Mouse (Mus musculus) hindbrain, embryonic 10.5 days (tissue): ENCODE measurements around the gene Slfn4. TPM values are rescaled to one million over a fixed set of nuclear protein-coding genes. Genes with fewer than 3 reads are reported as not detected.
"Not testable (repeated sequence)": the region's sequence is repeated elsewhere in the genome, so short reads cannot be mapped to it uniquely, and the experiment has no call there.

ENCODE experiments used
- DNase-seq: peaks from one replicate; pipeline ENCODE4 v3.0.0-alpha.2; 2017; ENCODE audit warnings: low spot score
- H3K27ac ChIP-seq: fragments of 300-500 bp; sonication (generic); 2 replicates; pipeline ENCODE4 v1.5.1; 2016; ENCODE audit warnings: mild to moderate bottlenecking, moderate library complexity
- H3K27me3 ChIP-seq: fragments of 300-500 bp; sonication (generic); 2 replicates; pipeline ENCODE4 v1.6.1; 2016; ENCODE audit warnings: mild to moderate bottlenecking; ENCODE audit not compliant: poor library complexity, insufficient read depth, severe bottlenecking
- H3K36me3 ChIP-seq: fragments of 300-500 bp; sonication (generic); 2 replicates; pipeline ENCODE4 v1.6.1; 2016; ENCODE audit warnings: mild to moderate bottlenecking, moderate library complexity
- H3K4me1 ChIP-seq: fragments of 300-500 bp; sonication (generic); replicated peaks from 2 replicates; pipeline ENCODE4 v1.6.1; 2016; ENCODE audit warnings: mild to moderate bottlenecking
- H3K4me3 ChIP-seq: fragments of 300-500 bp; sonication (generic); 2 replicates; pipeline ENCODE4 v1.5.1; 2016; ENCODE audit warnings: mild to moderate bottlenecking, moderate library complexity
- H3K9me3 ChIP-seq: fragments of 300-500 bp; sonication (generic); 2 replicates; pipeline ENCODE4 v1.6.1; 2016; ENCODE audit warnings: mild to moderate bottlenecking, moderate library complexity
- WGBS: fragments of 180-500 bp; shearing (Covaris S2); methylation state at CpG from one replicate; pipeline ENCODE4 v1.1.7; 2016; 5-methylcytosine and 5-hydroxymethylcytosine counted together
- polyA plus RNA-seq: library from polyadenylated mRNA; unstranded; fragments of >200 nt; fragmentation: Nextera tagmentation; extraction: Ambion mirVana; gene quantifications from 2 replicates; pipeline ENCODE4 v1.2.1, GENCODE M21; 2016

The Slfn4 gene
- not detected in 2 replicates for polyA plus RNA-seq

DNA sequence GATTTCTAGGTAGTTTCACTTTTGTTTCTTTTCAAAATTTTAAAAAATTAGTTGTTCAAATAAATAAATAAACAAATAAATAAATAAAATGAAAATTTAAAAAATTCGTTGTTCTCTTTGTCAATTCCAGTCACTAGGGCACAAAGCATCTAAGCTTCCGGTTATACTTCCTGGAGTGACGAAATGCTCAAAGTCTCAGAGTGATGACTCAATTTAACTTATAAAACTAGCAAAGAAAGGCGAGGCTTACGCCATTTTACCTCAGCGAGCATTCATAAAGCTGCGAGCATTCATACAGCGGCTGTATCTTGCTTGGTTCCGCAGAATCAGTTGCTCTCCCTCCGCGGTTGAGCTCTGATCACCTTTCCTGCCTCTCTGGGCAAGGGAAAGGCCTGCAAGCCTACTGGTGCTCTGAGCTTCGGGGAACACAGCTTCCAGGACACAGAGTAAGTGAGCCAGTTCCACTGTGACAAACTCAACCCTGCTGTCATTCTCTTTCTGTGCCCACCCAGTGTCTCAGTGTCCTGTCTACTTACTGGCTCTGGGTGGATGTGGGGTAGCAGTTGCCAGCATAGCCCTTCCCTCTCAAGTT, at the start of gene Slfn4:
TSS of gene Slfn4 (plus strand) at position 239 of the 592 bp plus-strand sequence.
- H3K4me1 ChIP-seq = peaks cover 5% of the 10 kb centered on the region; the same call in 1 of the 2 replicates
- 89% methylated on average over 12 of the region's 12 CpGs for WGBS
- H3K4me3 ChIP-seq = no peak within 1 kb of the TSS
- H3K27ac ChIP-seq = no peak within 1 kb of the TSS
- H3K36me3 ChIP-seq = no peaks in the 10 kb centered on the region
- H3K27me3 ChIP-seq = no peaks in the 10 kb centered on the region
- no peaks in the 10 kb centered on the region for H3K9me3 ChIP-seq
- no peak for DNase-seq

- DNase-seq, H3K4me1 ChIP-seq, H3K9me3 ChIP-seq, H3K36me3 ChIP-seq, H3K27me3 ChIP-seq, H3K4me3 ChIP-seq, H3K27ac ChIP-seq: not testable (repeated sequence)
- WGBS = 94% methylated on average over 1 of the region's 1 CpGs
Measured at GRCm38 (mm10) chr11:83125633-83126032, 49.4 kb upstream of the Slfn4 start.

DNA sequence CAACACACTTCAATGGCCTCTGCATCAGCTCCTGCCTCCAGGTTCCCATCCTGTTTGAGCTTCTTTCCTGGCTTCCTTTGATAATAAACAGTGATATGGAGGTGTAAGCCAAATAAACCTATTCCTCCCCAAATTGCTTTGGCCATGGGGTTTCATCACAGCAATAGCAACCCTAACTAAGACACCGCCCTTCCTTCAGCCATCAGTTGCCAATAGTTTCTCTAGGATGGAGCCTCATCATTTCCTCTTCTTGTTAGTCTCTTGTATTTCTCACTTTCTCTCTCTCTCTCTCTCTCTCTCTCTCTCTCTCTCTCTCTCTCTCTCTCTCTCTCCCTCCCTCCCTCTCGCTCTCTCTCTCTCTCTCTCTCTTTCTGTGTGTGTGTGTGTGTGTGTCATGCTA, 37.7 kb upstream of the Slfn4 start:
- H3K36me3 ChIP-seq, H3K9me3 ChIP-seq, H3K27ac ChIP-seq, H3K4me1 ChIP-seq, DNase-seq, H3K27me3 ChIP-seq, H3K4me3 ChIP-seq: not testable (repeated sequence)
- WGBS = no CpG with 5 or more reads among the region's 2 CpGs

DNA sequence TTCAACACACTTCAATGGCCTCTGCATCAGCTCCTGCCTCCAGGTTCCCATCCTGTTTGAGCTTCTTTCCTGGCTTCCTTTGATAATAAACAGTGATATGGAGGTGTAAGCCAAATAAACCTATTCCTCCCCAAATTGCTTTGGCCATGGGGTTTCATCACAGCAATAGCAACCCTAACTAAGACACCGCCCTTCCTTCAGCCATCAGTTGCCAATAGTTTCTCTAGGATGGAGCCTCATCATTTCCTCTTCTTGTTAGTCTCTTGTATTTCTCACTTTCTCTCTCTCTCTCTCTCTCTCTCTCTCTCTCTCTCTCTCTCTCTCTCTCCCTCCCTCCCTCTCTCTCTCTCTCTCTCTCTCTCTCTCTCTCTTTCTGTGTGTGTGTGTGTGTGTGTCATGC, 26.0 kb upstream of the Slfn4 start:
- H3K27me3 ChIP-seq, H3K27ac ChIP-seq, DNase-seq, H3K9me3 ChIP-seq, H3K36me3 ChIP-seq, H3K4me1 ChIP-seq, H3K4me3 ChIP-seq: not testable (repeated sequence)
- WGBS = no CpG with 5 or more reads among the region's 1 CpGs

- no peak for DNase-seq
- no peaks in the 10 kb centered on the region for H3K36me3 ChIP-seq
- H3K4me3 ChIP-seq = no peak within 1 kb of the TSS
- 76% methylated on average over 12 of the region's 12 CpGs for WGBS
- no peaks in the 10 kb centered on the region for H3K9me3 ChIP-seq
- H3K27ac ChIP-seq = no peak within 1 kb of the TSS
- no peaks in the 10 kb centered on the region for H3K27me3 ChIP-seq
- no peaks in the 10 kb centered on the region for H3K4me1 ChIP-seq
Measured at GRCm38 (mm10) chr11:83191134-83191893, 16.3 kb downstream of the Slfn4 start, which contains the start of gene Slfn3. Gene Slfn3, plus strand, starts transcription at chr11:83191330.

GRCm38 (mm10) chr11:83192001-83192400, 17.0 kb downstream of the Slfn4 start:
- Histone ChIP-seq H3K36me3 (no peaks in the 10 kb centered on the region), H3K27ac (no peak overlapping the region), H3K27me3 (no peaks in the 10 kb centered on the region), H3K4me1 (no peaks in the 10 kb centered on the region), H3K4me3 (no peak overlapping the region), H3K9me3 (no peaks in the 10 kb centered on the region)
- DNase-seq = no peak
- 67% methylated on average over 3 of the region's 3 CpGs for WGBS

GRCm38 (mm10) chr11:83205002-83205401, 30.0 kb downstream of the Slfn4 start:
- Histone ChIP-seq H3K27ac (no peak overlapping the region), H3K9me3 (no peaks in the 10 kb centered on the region), H3K27me3 (no peaks in the 10 kb centered on the region), H3K4me1 (no peaks in the 10 kb centered on the region), H3K4me3 (no peak overlapping the region), H3K36me3 (no peaks in the 10 kb centered on the region)
- DNase-seq = no peak

DNA sequence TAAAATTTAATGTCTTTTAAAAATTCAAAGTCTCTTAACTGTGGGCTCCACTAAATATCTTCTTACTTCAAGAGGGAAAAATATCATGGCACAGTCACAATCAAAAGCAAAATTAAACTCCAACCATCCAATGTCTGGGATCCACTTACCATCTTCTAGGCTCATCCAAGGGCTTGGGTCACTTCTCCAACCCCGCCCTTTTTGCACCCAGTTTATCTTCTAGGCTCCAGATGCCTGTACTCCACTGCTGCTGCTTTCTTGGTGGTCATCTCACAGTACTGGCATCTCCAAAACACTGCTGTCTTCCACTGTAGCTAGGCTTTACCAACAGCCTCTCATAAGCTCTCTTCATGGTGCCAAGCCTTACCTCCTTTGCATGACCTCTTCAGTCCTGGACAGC, 41.1 kb downstream of the Slfn4 start:
- H3K27me3 ChIP-seq = no peaks in the 10 kb centered on the region
- no peaks in the 10 kb centered on the region for H3K36me3 ChIP-seq
- H3K9me3 ChIP-seq = no peaks in the 10 kb centered on the region
- no peak overlapping the region for H3K4me3 ChIP-seq
- no peaks in the 10 kb centered on the region for H3K4me1 ChIP-seq
- no peak overlapping the region for H3K27ac ChIP-seq
- 71% methylated on average over 1 of the region's 1 CpGs for WGBS
- no peak for DNase-seq

DNA sequence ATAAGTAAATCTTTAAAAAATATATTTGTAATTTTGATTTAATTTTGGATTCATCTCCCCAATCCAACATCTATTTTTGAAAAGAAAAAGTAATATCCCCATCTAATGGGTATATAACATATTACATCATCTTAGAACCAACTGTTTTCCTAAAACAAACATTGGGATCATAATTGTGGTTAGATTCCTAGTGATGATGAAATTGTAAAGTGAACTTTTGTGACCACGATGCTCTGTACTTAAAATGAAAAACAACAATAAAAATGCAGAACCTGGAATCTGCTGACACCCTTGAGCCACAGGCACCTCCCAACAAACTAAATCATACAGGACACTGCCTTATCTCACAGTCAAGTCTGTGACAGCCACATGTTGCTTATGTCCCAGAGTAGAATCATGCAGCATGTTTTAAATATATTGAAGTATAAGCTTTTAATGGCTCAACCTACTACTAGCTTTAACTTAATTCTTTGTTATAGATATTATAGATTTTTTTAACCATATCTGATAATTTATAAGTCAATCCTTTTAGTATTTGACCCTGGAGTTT, 46.4 kb downstream of the Slfn4 start:
- 88% methylated on average over 1 of the region's 1 CpGs for WGBS
- H3K36me3 ChIP-seq = no peaks in the 10 kb centered on the region
- no peak for DNase-seq
- H3K4me1 ChIP-seq = no peaks in the 10 kb centered on the region
- H3K27me3 ChIP-seq = no peaks in the 10 kb centered on the region
- H3K4me3 ChIP-seq = no peak overlapping the region
- no peaks in the 10 kb centered on the region for H3K9me3 ChIP-seq
- H3K27ac ChIP-seq = no peak overlapping the region

DNA sequence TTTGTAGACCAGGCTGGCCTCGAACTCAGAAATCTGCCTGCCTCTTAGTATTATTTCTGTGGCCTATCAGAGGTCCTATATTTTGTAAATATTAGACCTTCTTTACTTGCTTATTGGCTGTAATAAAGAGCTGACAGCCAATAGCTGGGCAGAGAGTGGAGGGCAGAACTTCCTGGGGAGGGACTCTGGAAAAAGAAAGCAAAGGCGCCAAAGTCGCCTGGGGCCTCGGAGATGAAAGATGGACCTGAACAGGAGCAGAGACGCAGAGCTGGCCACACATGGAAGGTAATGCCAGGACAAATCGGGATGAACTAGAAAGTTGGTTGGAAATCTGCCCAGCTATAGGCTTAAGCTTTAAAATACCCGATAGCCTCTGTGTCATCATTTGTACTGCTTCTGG, 48.4 kb downstream of the Slfn4 start:
- H3K36me3 ChIP-seq = no peaks in the 10 kb centered on the region
- no peak for DNase-seq
- WGBS = 90% methylated on average over 7 of the region's 7 CpGs
- H3K4me3 ChIP-seq = no peak overlapping the region
- no peaks in the 10 kb centered on the region for H3K27me3 ChIP-seq
- H3K27ac ChIP-seq = no peak overlapping the region
- no peaks in the 10 kb centered on the region for H3K9me3 ChIP-seq
- H3K4me1 ChIP-seq = no peaks in the 10 kb centered on the region

GRCm38 (mm10) chr11:83223793-83224192, 48.8 kb downstream of the Slfn4 start:
- H3K36me3 ChIP-seq, H3K9me3 ChIP-seq, H3K4me3 ChIP-seq, H3K27me3 ChIP-seq, H3K27ac ChIP-seq, H3K4me1 ChIP-seq, DNase-seq: not testable (repeated sequence)
- WGBS = 82% methylated on average over 5 of the region's 5 CpGs

DNA sequence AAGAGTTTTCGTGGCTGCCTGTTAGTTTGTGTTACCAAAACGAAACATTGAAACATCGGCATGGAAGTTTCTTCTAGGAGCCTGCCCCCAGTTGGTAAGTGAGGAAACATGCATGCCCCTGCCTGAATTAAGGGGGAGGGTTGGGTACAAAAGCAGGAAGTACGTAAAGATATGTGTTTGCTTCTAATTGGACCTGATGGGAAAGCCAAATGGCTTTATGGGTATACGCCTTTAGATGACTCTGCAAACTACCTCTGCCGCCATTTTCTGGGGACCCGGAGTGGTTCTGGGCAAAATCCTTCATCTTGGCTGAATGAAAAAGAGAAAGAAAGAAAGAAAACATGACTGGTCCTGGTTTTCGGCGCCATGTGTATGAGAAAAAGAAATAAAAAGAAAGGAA, 49.2 kb downstream of the Slfn4 start:
- Histone ChIP-seq H3K27ac (no peak overlapping the region), H3K9me3 (no peaks in the 10 kb centered on the region), H3K27me3 (no peaks in the 10 kb centered on the region), H3K4me3 (no peak overlapping the region), H3K4me1 (no peaks in the 10 kb centered on the region), H3K36me3 (no peaks in the 10 kb centered on the region)
- DNase-seq = no peak
- WGBS = 91% methylated on average over 9 of the region's 9 CpGs

GRCm38 (mm10) chr11:83224750-83225149, 49.8 kb downstream of the Slfn4 start:
- H3K9me3 ChIP-seq = no peaks in the 10 kb centered on the region
- H3K4me3 ChIP-seq = no peak overlapping the region
- no peak for DNase-seq
- no peaks in the 10 kb centered on the region for H3K4me1 ChIP-seq
- 82% methylated on average over 3 of the region's 3 CpGs for WGBS
- no peak overlapping the region for H3K27ac ChIP-seq
- no peaks in the 10 kb centered on the region for H3K36me3 ChIP-seq
- H3K27me3 ChIP-seq = no peaks in the 10 kb centered on the region
